ENCODE assay signal across 8 mouse cellular contexts in the genomic region with DNA sequence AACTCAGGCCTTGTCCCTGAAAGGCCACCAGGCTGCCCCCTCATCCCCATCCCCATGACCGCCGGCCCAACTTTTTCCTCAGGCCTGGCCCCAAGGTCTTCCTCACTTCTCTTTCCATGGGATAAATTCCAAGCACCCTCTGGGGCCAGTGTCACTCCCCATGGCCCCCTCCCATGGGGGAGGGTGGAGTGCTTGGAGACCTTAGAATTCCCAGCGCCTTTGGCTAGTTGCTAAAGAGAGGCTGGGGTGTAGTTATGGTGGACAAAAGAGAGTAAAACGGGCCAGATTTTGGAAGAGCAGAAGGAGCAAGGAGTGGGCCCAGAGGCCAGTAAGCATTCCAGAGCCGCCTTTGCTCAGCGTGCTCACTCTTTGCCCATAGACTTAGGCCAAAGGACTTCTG. TPM values are rescaled to one million over a fixed set of nuclear protein-coding genes. Genes with fewer than 3 reads are reported as not detected.
A peak's percentile ranks its signal among the peaks of the same experiment; 100 is the strongest.
DNase-seq lines count a peak whose midpoint lies in the region; ATAC-seq and TF ChIP-seq lines count a peak whose summit lies in the region.

Gene Timp2 (minus strand): TSS at position 101 of the 400 bp plus-strand sequence.

- DNase-seq in embryo, embryonic 10.5 days (ENCODE audit: low spot score) = peak; percentile 35
- DNase-seq in embryo, embryonic 9.5 days (ENCODE audit: extremely low spot score) = no peak
- no peak for DNase-seq in ES-E14 (ENCODE audit: low read depth, low spot score)
- DNase-seq in forebrain, postnatal 0 days = no peak
- no peak for DNase-seq in right cerebral cortex, postnatal 10 days (ENCODE audit: low spot score in 2 of 2)
- no peak for DNase-seq in kidney, postnatal 4 days

- H3K27me3 ChIP-seq in forebrain, postnatal 0 days (ENCODE audit: insufficient read depth, low read length) = no peaks in the 10 kb centered on the region
- no peaks in the 10 kb centered on the region for H3K27me3 ChIP-seq in hindbrain, embryonic 16.5 days (replicated peaks; ENCODE audit: control insufficient read depth, insufficient read depth, low read length)

- H3K79me2 ChIP-seq in macrophage (ENCODE audit: inconsistent target) = peaks cover 41% of the 10 kb centered on the region

- no peaks in the 10 kb centered on the region for H3K36me3 ChIP-seq in ES-E14 (ENCODE audit: control insufficient read depth, insufficient read depth, low read length, poor library complexity, severe bottlenecking)
- no peaks in the 10 kb centered on the region for H3K36me3 ChIP-seq in forebrain, postnatal 0 days (ENCODE audit: insufficient read depth)
- H3K36me3 ChIP-seq in hindbrain, embryonic 16.5 days (ENCODE audit: control insufficient read depth, insufficient read depth, low read length) = no peaks in the 10 kb centered on the region
- H3K36me3 ChIP-seq in macrophage (ENCODE audit: inconsistent target) = peaks cover 10% of the 10 kb centered on the region; the same call in 1 of the 2 replicates

- H3K4me3 ChIP-seq in ES-E14 (ENCODE audit: insufficient read depth in 1 of 2, low read depth in 1 of 2, low read length in 2 of 2, poor library complexity in 1 of 2, severe bottlenecking in 1 of 2) = peak within 1 kb of the TSS; percentile 86 to 87
- H3K4me3 ChIP-seq in forebrain, postnatal 0 days (ENCODE audit: low read depth, low read length) = peak within 1 kb of the TSS; percentile 80
- peak within 1 kb of the TSS; percentile 77 for H3K4me3 ChIP-seq in hindbrain, embryonic 16.5 days (ENCODE audit: low read length)
- peak within 1 kb of the TSS; percentile 60 for H3K4me3 ChIP-seq in macrophage (ENCODE audit: inconsistent target)

- H3K9ac ChIP-seq in ES-E14 (ENCODE audit: insufficient read depth, low read depth, low read length, poor library complexity, severe bottlenecking) = peak within 1 kb of the TSS; percentile 79
- H3K9ac ChIP-seq in forebrain, postnatal 0 days = peak within 1 kb of the TSS; percentile 96
- peak within 1 kb of the TSS; percentile 95 for H3K9ac ChIP-seq in hindbrain, embryonic 16.5 days (ENCODE audit: low read depth, low read length)

- TF ChIP-seq CTCF in forebrain, postnatal 0 days (IDR thresholded peaks at IDR 0.05; ENCODE audit: low read depth) = no peak

- whole genome bisulfite sequencing in forebrain, postnatal 0 days = 27% methylated on average over 6 of the region's 6 CpGs
- 28% methylated on average over 6 of the region's 6 CpGs for WGBS in hindbrain, embryonic 16.5 days
- WGBS in macrophage (ENCODE audit: missing documents) = 69% methylated on average over 6 of the region's 6 CpGs

- in situ Hi-C loops in ES-E14 (cut with MboI; ENCODE audit: low sequenced_read_pairs in 2 of 2, unreplicated experiment in 2 of 2) = no loop called here

- H3K9me3 ChIP-seq in ES-E14 (ENCODE audit: control insufficient read depth, insufficient read depth, low read depth, low read length) = no peaks in the 10 kb centered on the region
- H3K9me3 ChIP-seq in forebrain, postnatal 0 days (ENCODE audit: low read length) = no peaks in the 10 kb centered on the region
- no peaks in the 10 kb centered on the region for H3K9me3 ChIP-seq in hindbrain, embryonic 16.5 days (ENCODE audit: control insufficient read depth, low read length)

- H3K4me1 ChIP-seq in ES-E14 (ENCODE audit: control insufficient read depth in 2 of 2, insufficient read depth in 2 of 2, low read length in 2 of 2, poor library complexity in 1 of 2) = peaks cover 2 to 10% of the 10 kb centered on the region in 2 experiments; a peak in 2 of 4 replicates
- peaks cover 23% of the 10 kb centered on the region for H3K4me1 ChIP-seq in forebrain, postnatal 0 days (ENCODE audit: insufficient read depth)
- H3K4me1 ChIP-seq in hindbrain, embryonic 16.5 days (ENCODE audit: control insufficient read depth, insufficient read depth, low read depth, low read length) = peaks cover 27% of the 10 kb centered on the region

- peak within 1 kb of the TSS; percentile 86 for H3K4me2 ChIP-seq in forebrain, postnatal 0 days (ENCODE audit: low read depth)
- H3K4me2 ChIP-seq in hindbrain, embryonic 16.5 days (ENCODE audit: low read length) = peak within 1 kb of the TSS; percentile 82

- H3K27ac ChIP-seq in ES-E14 (ENCODE audit: insufficient read depth, low read depth, low read length, poor library complexity, severe bottlenecking) = no peak within 1 kb of the TSS
- peak within 1 kb of the TSS; percentile 94 for H3K27ac ChIP-seq in forebrain, postnatal 0 days (ENCODE audit: low read depth, low read length)
- peak within 1 kb of the TSS; percentile 86 for H3K27ac ChIP-seq in hindbrain, embryonic 16.5 days (ENCODE audit: low read depth, low read length)
- H3K27ac ChIP-seq in macrophage = peak within 1 kb of the TSS; percentile 24; the same call in 1 of the 2 replicates

- 0 out of 2 replicates have a peak, but pooled peaks have one; percentile 5 for ATAC-seq in forebrain, postnatal 0 days
- ATAC-seq in hindbrain, embryonic 16.5 days = no peak

TF ChIP-seq in ES-E14, 5 proteins besides CTCF, POLR2A, EP300 and RAD21:
- TF ChIP-seq ZNF384 (IDR thresholded peaks at IDR 0.05; ENCODE audit: low read depth, low read length) = no peak
- no peak for TF ChIP-seq ZC3H11A (IDR thresholded peaks at IDR 0.05; ENCODE audit: borderline replicate concordance, low read depth, low read length)
- no peak for TF ChIP-seq HCFC1 (IDR thresholded peaks at IDR 0.05; ENCODE audit: borderline replicate concordance, insufficient read depth, low read length)
- TF ChIP-seq CHD2 (IDR thresholded peaks at IDR 0.05; ENCODE audit: low read depth, low read length) = no peak
- no peak for TF ChIP-seq MAFK (IDR thresholded peaks at IDR 0.05; ENCODE audit: insufficient read depth, low read depth, low read length)

RNA-seq across cellular contexts. Expression of gene Timp2, which starts in this region (rescaled TPM):
- 24.0 and 52.4 TPM in 2 replicates for total RNA-seq in ES-E14 (2012; rRNA removed)
- 174 and 208 TPM in 2 replicates for total RNA-seq in forebrain, postnatal 0 days (2014; rRNA removed)
- polyA plus RNA-seq in forebrain, postnatal 0 days (2015; fragmentation: Nextera tagmentation; extraction: Ambion mirVana) = 121 and 165 TPM in 2 replicates
- polyA plus RNA-seq in hindbrain, embryonic 16.5 days (2015; fragmentation: Nextera tagmentation; extraction: Ambion mirVana) = 95.2 and 97.8 TPM in 2 replicates
- 100 to 1,000 TPM in 1 of 26 experiments, 10 to 100 TPM in 19, 1 to 10 TPM in 6; 7.1 to 110 (median 19.3) TPM for total RNA-seq in macrophage (2018; cell fraction: chromatin; rRNA removed)
- total RNA-seq in macrophage (2018; cell fraction: cytosol; rRNA removed) = 100 to 1,000 TPM; 167 to 475 (median 292) TPM
- total RNA-seq in macrophage (2018; cell fraction: nucleus; rRNA removed) = 100 to 1,000 TPM in 21 of 26 experiments, 10 to 100 TPM in 5; 47.6 to 312 (median 149) TPM
- 330 to 662 TPM (median 385 TPM) in 3 replicates for polyA plus RNA-seq in macrophage (2018)
